Mouse (Mus musculus): ENCODE data around the gene E130308A19Rik.
"Not testable (repeated sequence)": the region's sequence is repeated elsewhere in the genome, so short reads cannot be mapped to it uniquely, and the experiment has no call there.

E130308A19Rik gene

DNA sequence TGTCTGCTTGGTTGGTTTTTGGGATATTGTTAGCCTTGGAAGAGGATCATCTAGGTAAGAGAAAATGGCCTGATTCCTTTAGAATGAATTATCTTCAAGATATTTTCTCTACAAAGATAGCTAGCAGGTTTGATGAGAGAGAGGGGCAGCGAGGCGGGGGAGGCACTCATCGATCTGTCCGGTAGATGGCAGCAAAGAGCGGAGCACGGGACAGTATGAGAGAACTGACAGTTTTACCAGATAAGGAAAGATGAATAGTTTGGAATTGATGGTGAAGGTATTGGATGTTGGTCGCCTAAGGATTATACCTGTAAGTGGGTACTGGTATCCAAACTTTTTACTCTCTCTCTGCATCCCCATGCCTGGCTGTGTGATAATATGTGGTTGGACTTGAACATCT lies 160.7 kb downstream of the E130308A19Rik start:
- Histone ChIP-seq H3K36me3 (ENCODE audit: control insufficient read depth, insufficient read depth, low read length, poor library complexity, severe bottlenecking) (no peaks in the 10 kb centered on the region), H3K27me3 (ENCODE audit: control insufficient read depth, insufficient read depth, low read length, poor library complexity, severe bottlenecking) (no peaks in the 10 kb centered on the region)
- peak; percentile 86 for DNase-seq (ENCODE audit: low read depth, low spot score)

DNA sequence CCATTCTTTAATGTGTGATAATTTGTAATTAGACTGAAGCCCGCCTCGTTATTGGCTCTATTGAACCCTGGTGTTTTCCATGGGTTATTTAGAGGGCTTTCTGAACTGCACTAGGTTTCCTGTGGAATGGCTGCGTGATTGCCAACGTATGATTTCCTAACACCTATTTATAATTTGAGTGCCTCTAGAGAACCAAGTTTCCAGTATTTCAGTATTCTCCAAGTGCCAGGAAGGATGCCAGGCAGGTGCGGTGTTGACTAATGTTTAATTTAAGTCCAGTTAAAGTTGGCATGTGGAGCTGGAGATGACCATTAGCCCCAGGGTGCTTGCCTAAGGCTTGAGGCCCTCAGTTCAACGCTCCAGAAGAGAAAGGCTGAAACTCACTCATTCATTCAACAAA lies 161.1 kb downstream of the E130308A19Rik start:
- H3K36me3 ChIP-seq (ENCODE audit: control insufficient read depth, insufficient read depth, low read length, poor library complexity, severe bottlenecking), result no peaks in the 10 kb centered on the region
- no peak for DNase-seq (ENCODE audit: low read depth, low spot score)
- H3K27me3 ChIP-seq (ENCODE audit: control insufficient read depth, insufficient read depth, low read length, poor library complexity, severe bottlenecking), result no peaks in the 10 kb centered on the region

DNA sequence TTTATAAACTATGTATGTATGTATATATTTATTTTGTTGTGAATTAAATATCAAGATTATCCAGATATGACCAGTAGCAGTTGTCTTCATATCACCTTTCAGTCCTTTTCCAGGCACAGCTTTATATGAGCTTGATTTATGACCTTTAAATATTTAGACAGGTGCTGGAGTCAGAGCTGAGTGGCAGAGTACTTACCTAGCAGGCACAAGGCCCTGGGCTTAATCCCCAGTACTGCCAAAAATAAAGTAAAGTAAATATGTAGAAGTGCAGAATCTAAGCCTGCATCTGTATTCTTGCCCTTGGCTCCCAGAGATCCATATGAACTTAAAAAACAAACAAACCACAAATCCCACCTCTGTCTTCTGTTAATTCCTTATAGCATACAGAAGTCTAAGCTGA lies 163.0 kb downstream of the E130308A19Rik start:
- Histone ChIP-seq H3K36me3 (ENCODE audit: control insufficient read depth, insufficient read depth, low read length, poor library complexity, severe bottlenecking) (no peaks in the 10 kb centered on the region), H3K27me3 (ENCODE audit: control insufficient read depth, insufficient read depth, low read length, poor library complexity, severe bottlenecking) (no peaks in the 10 kb centered on the region)

DNA sequence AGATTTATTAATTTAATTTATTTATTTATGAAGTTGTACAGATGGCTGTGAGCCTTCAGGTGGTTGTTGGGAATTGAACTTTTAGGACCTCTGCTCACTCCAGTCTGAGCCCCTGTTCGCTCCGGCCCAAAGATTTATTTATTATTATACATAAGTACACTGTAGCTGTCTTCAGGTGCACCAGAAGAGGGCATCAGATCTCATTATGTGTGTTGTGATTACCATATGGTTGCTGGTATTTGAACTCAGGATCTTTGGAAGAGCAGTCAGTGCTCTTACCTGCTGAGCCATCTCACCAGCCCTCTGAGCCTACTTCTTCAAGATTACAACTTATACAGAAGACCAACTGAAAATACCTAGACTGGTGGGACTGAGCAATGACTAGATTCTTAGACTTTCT lies 167.6 kb downstream of the E130308A19Rik start:
- not testable (repeated sequence) for H3K36me3 ChIP-seq (ENCODE audit: control insufficient read depth, insufficient read depth, low read length, poor library complexity, severe bottlenecking); H3K27me3 ChIP-seq (ENCODE audit: control insufficient read depth, insufficient read depth, low read length, poor library complexity, severe bottlenecking)
- DNase-seq (ENCODE audit: low read depth, low spot score), result peak; percentile 62

More for the DNA sequence above, 163.0 kb downstream of the E130308A19Rik start:
- DNase-seq (ENCODE audit: low read depth, low spot score), result no peak

DNA sequence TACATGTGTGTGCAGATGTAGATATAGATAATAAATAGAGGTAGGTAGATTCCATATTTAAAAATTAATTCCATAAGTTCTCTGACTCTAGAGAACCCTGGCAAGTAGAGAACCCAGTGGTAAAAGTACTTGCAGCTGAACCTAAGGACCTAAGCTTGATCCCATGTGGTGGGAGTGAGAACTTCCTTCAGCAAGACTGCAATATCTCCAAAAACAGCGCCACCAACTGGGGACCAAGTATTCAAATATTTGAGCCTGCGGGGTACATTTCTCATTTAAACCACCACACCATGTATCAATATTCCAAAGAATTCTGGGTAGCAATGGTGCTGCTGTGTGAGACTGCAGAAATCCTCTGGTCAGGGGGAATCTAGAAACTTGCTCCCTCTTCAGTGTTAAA lies 168.1 kb downstream of the E130308A19Rik start:
- H3K27me3 ChIP-seq (ENCODE audit: control insufficient read depth, insufficient read depth, low read length, poor library complexity, severe bottlenecking), result no peaks in the 10 kb centered on the region
- DNase-seq (ENCODE audit: low read depth, low spot score), result peak; percentile 52
- no peaks in the 10 kb centered on the region for H3K36me3 ChIP-seq (ENCODE audit: control insufficient read depth, insufficient read depth, low read length, poor library complexity, severe bottlenecking)

DNA sequence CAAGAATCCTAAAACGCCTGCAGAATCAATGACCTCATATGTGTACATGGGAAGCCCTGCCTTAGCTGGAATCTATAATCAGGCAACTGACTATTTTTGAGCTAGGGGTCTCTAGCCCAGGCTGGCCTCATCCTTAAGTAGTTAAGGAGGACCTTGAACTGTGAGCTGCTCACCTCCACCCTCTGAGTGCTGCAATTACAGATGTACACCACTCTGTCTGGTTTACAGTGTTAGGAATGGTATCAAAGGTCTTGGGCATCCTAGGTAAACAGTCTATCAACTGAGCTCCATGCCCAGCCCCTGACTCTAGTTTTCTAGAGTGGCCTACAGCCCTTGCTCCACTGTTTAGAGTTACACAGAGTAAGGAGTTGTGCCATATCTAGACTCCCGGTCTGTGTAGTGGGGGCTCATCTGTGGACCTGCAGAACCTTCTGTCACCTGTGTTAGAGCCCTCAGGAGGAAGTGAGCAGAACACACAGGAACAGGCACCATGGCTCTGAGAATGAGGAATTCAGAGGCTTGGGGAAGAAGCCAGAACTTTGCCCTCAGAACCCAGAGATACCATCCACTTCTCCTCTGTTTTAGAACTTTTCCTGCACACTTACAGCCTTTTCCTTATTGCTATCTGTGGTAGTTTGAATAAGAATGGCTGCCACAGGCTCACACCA lies 169.9 kb downstream of the E130308A19Rik start:
- H3K27me3 ChIP-seq (ENCODE audit: control insufficient read depth, insufficient read depth, low read length, poor library complexity, severe bottlenecking), result no peaks in the 10 kb centered on the region
- no peaks in the 10 kb centered on the region for H3K36me3 ChIP-seq (ENCODE audit: control insufficient read depth, insufficient read depth, low read length, poor library complexity, severe bottlenecking)
- peak; percentile 29 for DNase-seq (ENCODE audit: low read depth, low spot score)

DNA sequence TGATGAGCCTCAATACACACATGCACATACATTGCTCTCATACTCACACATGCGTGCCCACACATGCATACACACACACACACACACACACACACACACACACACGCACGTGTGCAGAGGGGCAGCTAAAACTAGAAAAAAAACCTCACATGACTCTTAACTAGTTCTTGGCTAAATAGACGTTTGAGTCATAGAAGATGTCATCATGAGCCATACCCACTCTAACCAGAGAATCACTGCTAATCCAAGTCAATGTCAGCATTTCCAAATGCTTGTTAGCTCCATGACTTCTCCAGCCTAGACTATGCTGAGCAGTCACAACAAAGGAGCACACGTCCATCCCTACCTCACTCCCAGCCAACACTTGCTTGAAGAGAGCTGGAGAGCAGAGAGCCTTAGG lies 174.2 kb downstream of the E130308A19Rik start:
- H3K36me3 ChIP-seq (ENCODE audit: control insufficient read depth, insufficient read depth, low read length, poor library complexity, severe bottlenecking), result no peaks in the 10 kb centered on the region
- no peaks in the 10 kb centered on the region for H3K27me3 ChIP-seq (ENCODE audit: control insufficient read depth, insufficient read depth, low read length, poor library complexity, severe bottlenecking)
- no peak for DNase-seq (ENCODE audit: low read depth, low spot score)

DNA sequence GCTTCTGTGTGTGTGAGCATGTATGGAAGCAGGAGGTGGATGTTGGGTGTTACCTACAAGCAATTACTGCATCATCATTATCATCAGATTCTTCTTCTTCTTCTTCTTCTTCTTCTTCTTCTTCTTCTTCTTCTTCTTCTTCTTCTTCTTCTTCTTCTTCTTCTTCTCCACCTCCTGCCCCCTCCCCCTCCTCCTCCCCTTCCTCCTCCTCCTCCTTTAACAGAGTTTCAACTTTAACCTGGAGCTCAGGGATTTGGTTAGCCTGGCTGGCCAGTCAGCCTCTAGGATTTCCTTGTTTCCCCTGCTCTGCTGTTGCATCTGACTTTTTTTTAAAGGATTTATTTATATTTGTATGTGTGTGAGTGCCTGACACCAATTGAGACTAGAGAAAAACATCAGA lies 175.5 kb downstream of the E130308A19Rik start, which contains the start of gene Inip:
TSS of gene Inip (minus strand) at position 101 of the 400 bp plus-strand sequence.
- no peaks in the 10 kb centered on the region for H3K36me3 ChIP-seq (ENCODE audit: control insufficient read depth, insufficient read depth, low read length, poor library complexity, severe bottlenecking)
- DNase-seq (ENCODE audit: low read depth, low spot score), result no peak
- no peaks in the 10 kb centered on the region for H3K27me3 ChIP-seq (ENCODE audit: control insufficient read depth, insufficient read depth, low read length, poor library complexity, severe bottlenecking)

DNA sequence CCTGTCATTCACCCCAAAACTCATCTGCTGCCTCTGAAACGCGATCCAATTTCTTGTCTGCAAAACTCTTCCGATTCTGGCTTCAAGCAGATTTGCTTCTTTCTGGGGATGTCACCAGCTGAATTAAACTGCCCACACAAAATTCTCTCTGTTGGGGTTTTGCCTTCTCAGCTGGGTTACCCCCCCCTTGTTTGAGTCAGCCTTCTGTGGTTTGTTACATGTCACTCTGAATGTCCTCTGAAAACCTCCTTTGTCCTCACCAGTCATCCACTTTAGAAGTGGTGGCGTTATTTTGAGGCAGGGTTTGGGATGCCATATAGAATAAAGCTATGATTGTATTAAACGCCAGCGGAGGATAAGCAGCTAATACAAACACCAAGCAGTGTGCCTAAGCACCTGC lies 176.1 kb downstream of the E130308A19Rik start:
- Histone ChIP-seq H3K36me3 (ENCODE audit: control insufficient read depth, insufficient read depth, low read length, poor library complexity, severe bottlenecking) (no peaks in the 10 kb centered on the region), H3K27me3 (ENCODE audit: control insufficient read depth, insufficient read depth, low read length, poor library complexity, severe bottlenecking) (no peaks in the 10 kb centered on the region)
- no peak for DNase-seq (ENCODE audit: low read depth, low spot score)

DNA sequence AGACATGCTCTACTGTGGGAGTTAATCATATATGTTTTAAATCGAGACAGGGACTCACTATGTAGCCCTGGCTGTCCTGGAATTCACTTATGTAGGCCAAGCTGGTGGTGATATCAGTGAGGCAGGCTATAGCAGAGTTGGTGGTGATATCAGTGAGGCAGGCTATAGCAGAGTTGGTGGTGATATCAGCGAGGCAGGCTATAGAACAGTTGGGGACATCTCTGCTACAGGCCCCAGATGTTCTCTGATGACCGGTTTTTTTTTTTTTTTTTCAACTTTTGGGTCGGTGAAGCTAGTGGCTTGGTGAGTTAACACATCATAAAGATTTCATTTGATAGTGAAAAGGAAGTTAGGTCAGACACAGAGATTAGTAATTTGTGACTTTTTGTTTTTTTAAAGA lies 176.8 kb downstream of the E130308A19Rik start:
- no peak for DNase-seq (ENCODE audit: low read depth, low spot score)
- H3K27me3 ChIP-seq (ENCODE audit: control insufficient read depth, insufficient read depth, low read length, poor library complexity, severe bottlenecking), result no peaks in the 10 kb centered on the region
- no peaks in the 10 kb centered on the region for H3K36me3 ChIP-seq (ENCODE audit: control insufficient read depth, insufficient read depth, low read length, poor library complexity, severe bottlenecking)

DNA sequence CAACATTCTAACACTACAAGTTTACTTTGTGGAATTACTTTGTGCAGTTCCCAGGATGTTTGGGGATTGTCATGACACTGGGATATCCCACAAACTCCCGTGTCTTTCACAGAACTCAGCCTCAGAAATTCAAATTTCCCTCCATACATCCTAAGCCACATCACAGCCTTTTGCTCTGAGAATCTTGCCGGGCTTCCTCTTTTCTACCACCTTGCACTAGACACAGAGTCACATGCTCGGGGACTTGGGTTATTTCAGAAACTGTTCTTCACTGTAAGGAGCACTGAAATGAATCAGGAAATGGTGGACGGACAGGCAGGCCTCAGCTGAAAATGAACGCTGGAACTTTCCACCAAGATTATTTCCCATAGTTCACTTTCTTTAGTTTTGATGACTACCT lies 177.3 kb downstream of the E130308A19Rik start:
- Histone ChIP-seq H3K27me3 (ENCODE audit: control insufficient read depth, insufficient read depth, low read length, poor library complexity, severe bottlenecking) (no peaks in the 10 kb centered on the region), H3K36me3 (ENCODE audit: control insufficient read depth, insufficient read depth, low read length, poor library complexity, severe bottlenecking) (no peaks in the 10 kb centered on the region)
- peak; percentile 91 for DNase-seq (ENCODE audit: low read depth, low spot score)

DNA sequence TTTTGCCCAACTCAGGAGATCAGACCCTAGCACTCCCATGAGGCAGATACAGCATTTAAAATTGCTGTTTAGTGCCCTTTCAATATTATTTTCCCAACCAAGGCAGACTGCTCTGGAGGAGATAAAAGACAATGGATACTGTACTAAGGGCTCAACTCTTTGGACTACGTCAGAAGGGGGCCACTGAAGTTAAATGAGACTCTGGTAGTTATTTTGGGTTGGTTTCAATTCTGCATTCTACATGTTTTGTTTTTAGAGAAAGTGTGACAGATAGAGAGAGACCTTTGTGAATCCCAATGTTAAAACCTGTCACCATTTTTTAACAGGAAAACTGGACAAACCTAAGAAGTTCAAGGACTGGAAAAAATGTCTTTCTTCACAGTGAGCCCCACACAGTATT lies 178.7 kb downstream of the E130308A19Rik start:
- Histone ChIP-seq H3K27me3 (ENCODE audit: control insufficient read depth, insufficient read depth, low read length, poor library complexity, severe bottlenecking) (no peaks in the 10 kb centered on the region), H3K36me3 (ENCODE audit: control insufficient read depth, insufficient read depth, low read length, poor library complexity, severe bottlenecking) (no peaks in the 10 kb centered on the region)
- DNase-seq (ENCODE audit: low read depth, low spot score), result peak; percentile 78

DNA sequence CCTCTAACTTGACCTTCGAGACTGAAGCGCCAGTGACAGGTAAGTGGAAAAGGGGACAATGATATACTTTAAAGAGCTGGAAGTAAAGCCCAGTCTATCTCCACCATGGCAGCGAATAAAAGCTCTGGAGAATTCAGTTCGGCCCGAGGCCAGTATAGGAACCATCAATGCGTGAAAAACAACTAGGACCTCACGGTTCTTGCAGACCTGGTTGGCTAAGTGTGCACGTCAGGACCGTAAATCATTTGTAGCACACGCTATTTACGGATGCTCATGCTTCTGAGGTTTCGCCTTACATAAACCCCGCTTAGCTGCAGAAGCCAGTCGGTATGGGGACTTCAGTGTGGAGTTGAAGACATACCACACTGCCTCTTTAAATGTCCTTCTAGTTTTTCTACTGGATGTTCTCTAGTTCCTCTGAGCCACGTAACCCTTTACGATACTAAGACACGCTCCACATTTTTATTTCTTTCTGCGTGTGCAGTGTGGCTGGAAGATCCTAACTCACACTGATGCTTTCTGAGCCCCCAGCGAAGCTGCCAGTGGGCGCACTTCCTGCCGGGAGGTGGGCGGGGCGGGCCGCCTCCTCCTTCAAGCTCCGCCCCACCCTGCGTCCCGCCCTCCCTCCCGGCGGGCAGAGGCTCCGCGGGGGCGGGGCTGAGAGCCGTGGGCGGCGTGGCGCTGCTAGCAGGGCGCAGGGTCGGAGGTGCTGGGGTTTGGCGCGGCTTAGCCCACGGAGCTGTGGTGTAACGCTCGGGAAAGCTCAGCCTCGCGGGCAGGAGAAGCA lies 179.4 kb downstream of the E130308A19Rik start, which contains the start of gene Snx30:
TSS of gene Snx30 (plus strand) at position 660 of the 787 bp plus-strand sequence.
- no peaks in the 10 kb centered on the region for H3K27me3 ChIP-seq (ENCODE audit: control insufficient read depth, insufficient read depth, low read length, poor library complexity, severe bottlenecking)
- no peaks in the 10 kb centered on the region for H3K36me3 ChIP-seq (ENCODE audit: control insufficient read depth, insufficient read depth, low read length, poor library complexity, severe bottlenecking)
- peak; percentile 91 for DNase-seq (ENCODE audit: low read depth, low spot score)

DNA sequence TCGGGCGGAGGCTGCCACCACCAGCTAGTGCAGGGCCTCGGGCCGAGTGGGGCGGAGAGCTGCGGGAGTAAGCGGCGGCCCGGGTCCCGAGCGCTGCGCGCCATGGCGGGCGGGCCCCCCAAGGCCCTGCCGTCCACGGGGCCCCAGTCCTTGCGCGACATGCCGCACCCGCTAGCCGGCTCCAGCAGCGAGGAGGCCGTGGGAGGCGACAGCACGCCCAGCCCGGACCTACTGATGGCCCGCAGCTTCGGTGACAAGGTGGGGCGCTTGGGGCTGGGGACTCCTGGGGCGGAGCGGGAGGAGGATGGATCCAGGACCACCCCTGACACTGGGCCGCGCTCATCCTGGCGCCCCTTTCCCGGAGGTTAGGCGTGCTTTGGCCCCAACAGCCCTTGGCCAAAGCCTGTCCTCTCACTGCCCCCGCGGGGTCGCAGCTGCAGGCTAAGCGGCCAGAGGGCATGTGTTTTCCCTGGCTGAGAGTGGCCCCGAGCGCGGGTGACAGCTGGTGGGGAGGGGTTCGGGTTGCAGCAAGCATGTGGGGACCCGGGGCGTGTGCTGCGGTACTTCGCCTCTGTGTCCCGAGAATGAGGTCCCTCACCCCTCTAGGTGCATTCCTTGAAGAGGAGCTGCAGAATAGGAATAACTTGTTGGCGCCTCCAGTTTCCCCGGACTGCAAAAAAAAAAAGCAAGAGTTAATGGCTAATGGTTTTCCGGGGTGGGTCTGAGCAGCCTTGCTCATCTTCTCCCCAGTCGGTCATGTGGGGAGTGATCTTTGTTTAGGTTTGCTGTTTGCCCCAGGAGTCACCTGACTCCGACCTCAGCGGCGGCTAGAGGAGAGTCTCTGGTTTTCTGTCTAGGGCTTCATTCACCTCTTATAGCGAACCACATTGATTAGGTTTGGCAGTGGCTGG lies 180.2 kb downstream of the E130308A19Rik start:
- Histone ChIP-seq H3K27me3 (ENCODE audit: control insufficient read depth, insufficient read depth, low read length, poor library complexity, severe bottlenecking) (no peaks in the 10 kb centered on the region), H3K36me3 (ENCODE audit: control insufficient read depth, insufficient read depth, low read length, poor library complexity, severe bottlenecking) (no peaks in the 10 kb centered on the region)

DNA sequence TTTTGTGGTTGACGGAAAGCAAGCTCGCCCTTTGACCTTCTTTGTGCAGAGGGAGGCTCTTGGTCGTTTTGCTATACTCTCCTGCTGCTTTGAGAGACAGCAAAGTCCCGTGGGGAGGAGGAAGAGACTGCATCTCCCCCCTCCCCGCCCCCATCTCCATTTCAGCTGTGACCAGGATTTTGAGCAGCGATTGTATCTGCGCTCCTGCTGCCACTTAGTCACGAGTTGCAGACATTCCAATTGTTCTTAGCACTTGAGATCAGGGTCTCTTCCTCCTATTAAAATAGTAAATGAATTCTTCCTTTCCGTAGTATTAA lies 180.8 kb downstream of the E130308A19Rik start:
- Histone ChIP-seq H3K36me3 (ENCODE audit: control insufficient read depth, insufficient read depth, low read length, poor library complexity, severe bottlenecking) (no peaks in the 10 kb centered on the region; the same call in 1 of the 2 replicates), H3K27me3 (ENCODE audit: control insufficient read depth, insufficient read depth, low read length, poor library complexity, severe bottlenecking) (no peaks in the 10 kb centered on the region)
- DNase-seq (ENCODE audit: low read depth, low spot score), result no peak

More for the DNA sequence above, 180.2 kb downstream of the E130308A19Rik start:
- DNase-seq (ENCODE audit: low read depth, low spot score), result peak; percentile 83
